Mouse (Mus musculus) CH12.LX (cell line): ENCODE data around the gene Eif4h. TPM values are rescaled to one million over a fixed set of nuclear protein-coding genes. Genes with fewer than 3 reads are reported as not detected.

Experiments
- polyA plus RNA-seq: library from polyadenylated mRNA; unstranded; fragments of >175 nt; gene quantifications from 2 replicates; pipeline ENCODE4 v1.2.1, GENCODE M21; 2012; ENCODE audit warnings: low read depth; ENCODE audit not compliant: insufficient read length
- total RNA-seq, 2 experiments: library from RNA; depleted of rRNA; stranded (reverse); fragments of 300-350 nt in 1 of 2; fragments of >200 nt in 1 of 2; gene quantifications; 2 replicates each; pipeline ENCODE4 v1.2.3; 2012 to 2014

Gene Eif4h
- total and polyA plus RNA-seq, 3 experiments: 391 to 470 (median 408) TPM

Other genes with a start within 250 kb of the Eif4h start
- 12.2 and 13.1 TPM in 2 replicates for gene Gtf2ird1, start 182.8 kb downstream of the Eif4h start, total RNA-seq (2012; rRNA removed)
- 12.8 and 13.3 TPM in 2 replicates for gene Gtf2ird1, start 182.8 kb downstream of the Eif4h start, total RNA-seq (2014; rRNA removed)
- gene Gtf2ird1, start 182.8 kb downstream of the Eif4h start, polyA plus RNA-seq: 32.0 and 39.0 TPM in 2 replicates
- gene Clip2, start 87.1 kb downstream of the Eif4h start, total RNA-seq (2012; rRNA removed): 6.5 and 8.7 TPM in 2 replicates
- 4.7 and 5.4 TPM in 2 replicates for gene Clip2, start 87.1 kb downstream of the Eif4h start, total RNA-seq (2014; rRNA removed)
- 15.7 and 16.7 TPM in 2 replicates for gene Clip2, start 87.1 kb downstream of the Eif4h start, polyA plus RNA-seq
- 0.08 and 0.13 TPM in 2 replicates for gene Syna, start 79.3 kb downstream of the Eif4h start, total RNA-seq (2012; rRNA removed)
- 0.13 TPM in 1 of 2 replicates, not detected in the other for gene Syna, start 79.3 kb downstream of the Eif4h start, total RNA-seq (2014; rRNA removed)
- gene Syna, start 79.3 kb downstream of the Eif4h start, polyA plus RNA-seq: 2.3 and 4.0 TPM in 2 replicates
- 223 and 237 TPM in 2 replicates for gene Rfc2, start 58.1 kb downstream of the Eif4h start, total RNA-seq (2012; rRNA removed)
- gene Rfc2, start 58.1 kb downstream of the Eif4h start, total RNA-seq (2014; rRNA removed): 219 and 222 TPM in 2 replicates
- gene Rfc2, start 58.1 kb downstream of the Eif4h start, polyA plus RNA-seq: 267 and 283 TPM in 2 replicates
- gene Lat2, start 24.5 kb downstream of the Eif4h start, total RNA-seq (2012; rRNA removed): 89.7 and 100 TPM in 2 replicates
- gene Lat2, start 24.5 kb downstream of the Eif4h start, total RNA-seq (2014; rRNA removed): 121 and 130 TPM in 2 replicates
- 108 and 112 TPM in 2 replicates for gene Lat2, start 24.5 kb downstream of the Eif4h start, polyA plus RNA-seq
- 10.8 and 11.5 TPM in 2 replicates for gene Limk1, start 49.1 kb upstream of the Eif4h start, total RNA-seq (2012; rRNA removed)
- 6.4 and 7.2 TPM in 2 replicates for gene Limk1, start 49.1 kb upstream of the Eif4h start, total RNA-seq (2014; rRNA removed)
- 24.5 and 27.7 TPM in 2 replicates for gene Limk1, start 49.1 kb upstream of the Eif4h start, polyA plus RNA-seq
- gene Eln, start 107.8 kb upstream of the Eif4h start, total RNA-seq (2012; rRNA removed): not detected in 2 replicates
- not detected in 2 replicates for gene Eln, start 107.8 kb upstream of the Eif4h start, total RNA-seq (2014; rRNA removed)
- not detected in 2 replicates for gene Eln, start 107.8 kb upstream of the Eif4h start, polyA plus RNA-seq